Mouse (Mus musculus) liver, postnatal 0 days (tissue): Measurements from ENCODE around the gene Endov.

Source experiments
- CTCF ChIP-seq: sonication (generic); IDR thresholded peaks from 2 replicates; pipeline ENCODE4 v1.5.1; 2016; ENCODE audit warnings: antibody characterized with exemption, low read depth
- EP300 ChIP-seq: IDR thresholded peaks from 2 replicates; pipeline ENCODE4 v1.6.1; 2016; ENCODE audit warnings: antibody characterized with exemption, low read depth, mild to moderate bottlenecking

DNA sequence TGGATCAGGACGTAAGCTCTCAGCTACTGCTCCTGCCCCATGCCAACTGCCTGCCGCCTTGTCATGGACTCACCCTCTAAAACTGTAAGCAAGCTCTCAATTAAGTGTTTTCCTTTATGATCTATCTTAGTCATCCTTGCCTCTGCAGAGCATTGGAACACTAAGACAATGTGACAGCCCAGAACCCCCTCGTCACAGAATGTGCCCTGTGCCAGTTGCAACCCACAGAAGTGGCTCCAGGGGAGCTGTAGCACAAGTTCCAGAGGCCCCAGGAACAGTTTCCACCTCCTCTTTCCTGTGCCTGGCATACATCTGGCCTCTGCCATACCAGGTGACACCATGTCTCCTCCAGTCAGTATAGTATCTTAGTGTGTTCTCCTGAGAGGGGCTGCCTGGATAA is 32.2 kb downstream of the Endov start:
- TF ChIP-seq CTCF: no peak
- TF ChIP-seq EP300: no peak
